Mouse (Mus musculus): ENCODE data around the gene Rhox4b.
"Not testable (repeated sequence)": the region's sequence is repeated elsewhere in the genome, so short reads cannot be mapped to it uniquely, and the experiment has no call there.

The Rhox4b gene

DNA sequence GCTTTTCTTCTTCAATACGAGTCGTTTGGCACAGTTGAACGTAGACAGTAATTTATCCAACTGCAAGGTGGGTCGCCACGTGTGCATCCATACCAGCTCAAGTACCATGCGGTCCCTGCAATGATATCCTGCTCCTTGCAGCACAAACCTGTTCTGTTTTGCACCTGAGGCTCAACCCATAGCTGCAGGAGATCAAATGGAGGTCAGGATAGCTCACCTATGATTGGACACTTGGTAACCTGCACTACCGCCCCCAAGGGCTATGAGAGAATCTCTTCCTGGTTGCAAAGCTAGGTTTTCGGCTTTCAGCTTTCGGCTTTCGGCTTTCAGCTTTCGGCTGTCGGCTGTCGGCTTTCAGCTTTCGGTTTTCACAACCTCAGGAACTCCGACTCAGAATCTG lies at the start of gene Rhox4b:
Gene Rhox4b (plus strand): TSS at position 301 of the 400 bp plus-strand sequence.
- DNase-seq (ENCODE audit: low read depth in 2 of 2, low spot score in 2 of 2) = not testable (repeated sequence)

- not testable (repeated sequence) for DNase-seq (ENCODE audit: low read depth in 2 of 2, low spot score in 2 of 2)
Measured at GRCm38 (mm10) chrX:37390548-37390947, 41.7 kb upstream of the Rhox4b start, which contains the start of gene Rhox4a2. Gene Rhox4a2 (plus strand): TSS chrX:37390848.

DNA sequence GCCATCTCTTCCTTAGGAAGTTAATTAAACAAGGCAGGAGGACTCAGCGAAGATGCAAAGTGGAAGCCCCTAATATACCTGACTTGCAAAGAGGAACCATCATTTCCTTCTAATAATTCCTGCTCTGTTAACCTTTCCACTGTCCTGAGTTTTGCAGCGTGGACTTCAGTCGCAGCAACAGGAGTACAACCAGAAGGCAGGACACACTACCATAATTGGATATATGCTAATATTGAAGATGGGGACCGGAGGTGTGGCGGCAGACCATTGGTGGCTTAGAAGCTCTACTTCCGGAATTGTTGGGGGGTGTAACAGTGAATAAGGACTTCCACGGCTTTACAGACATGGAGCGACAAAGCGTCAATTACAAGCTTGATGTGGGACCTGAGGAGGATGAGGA lies 20.5 kb upstream of the Rhox4b start, which contains the start of gene Rhox2b:
Gene Rhox2b (plus strand): TSS at position 301 of the 400 bp plus-strand sequence.
- not testable (repeated sequence) for DNase-seq (ENCODE audit: low read depth in 2 of 2, low spot score in 2 of 2)

DNA sequence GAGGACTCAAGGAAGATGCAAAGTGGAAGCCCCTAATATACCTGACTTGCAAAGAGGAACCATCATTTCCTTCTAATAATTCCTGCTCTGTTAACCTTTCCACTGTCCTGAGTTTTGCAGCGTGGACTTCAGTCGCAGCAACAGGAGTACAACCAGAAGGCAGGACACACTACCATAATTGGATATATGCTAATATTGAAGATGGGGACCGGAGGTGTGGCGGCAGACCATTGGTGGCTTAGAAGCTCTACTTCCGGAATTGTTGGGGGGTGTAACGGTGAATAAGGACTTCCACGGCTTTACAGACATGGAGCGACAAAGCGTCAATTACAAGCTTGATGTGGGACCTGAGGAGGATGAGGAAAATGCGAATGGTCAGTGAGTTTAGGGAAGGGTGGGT lies 21.1 kb downstream of the Rhox4b start, which contains the start of gene Rhox2c:
Gene Rhox2c (plus strand): TSS at position 301 of the 400 bp plus-strand sequence.
- DNase-seq (ENCODE audit: low read depth in 2 of 2, low spot score in 2 of 2) = not testable (repeated sequence)

DNA sequence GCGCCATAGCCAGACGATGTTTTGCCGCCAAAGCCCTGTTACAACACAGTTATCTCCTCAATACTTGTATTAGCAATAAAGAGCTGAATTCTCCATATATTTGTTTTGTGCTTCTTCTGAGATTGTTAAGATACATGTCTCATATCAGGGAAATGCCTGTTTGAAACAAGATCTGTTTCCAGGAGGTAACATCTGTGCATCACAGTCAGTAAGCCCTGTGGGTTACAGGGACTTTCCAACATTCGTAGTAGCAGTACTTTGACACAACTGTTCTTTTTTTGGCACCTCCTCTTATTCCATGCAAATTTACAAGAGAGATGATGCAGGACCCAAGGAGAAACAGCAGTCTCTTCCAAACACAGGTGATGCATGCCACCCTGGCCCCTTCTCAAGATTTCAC lies 26.0 kb downstream of the Rhox4b start, which contains the start of gene Rhox3c:
Gene Rhox3c (plus strand): TSS at position 301 of the 400 bp plus-strand sequence.
- DNase-seq (ENCODE audit: low read depth in 2 of 2, low spot score in 2 of 2) = not testable (repeated sequence)

GRCm38 (mm10) chrX:37480037-37480436 lies 47.7 kb downstream of the Rhox4b start, which contains the start of gene Rhox4c:
Gene Rhox4c (plus strand): TSS chrX:37480337.
- DNase-seq (ENCODE audit: low read depth in 2 of 2, low spot score in 2 of 2) = not testable (repeated sequence)
